Mouse (Mus musculus): Measurements from ENCODE around the gene Sowaha.

DNA sequence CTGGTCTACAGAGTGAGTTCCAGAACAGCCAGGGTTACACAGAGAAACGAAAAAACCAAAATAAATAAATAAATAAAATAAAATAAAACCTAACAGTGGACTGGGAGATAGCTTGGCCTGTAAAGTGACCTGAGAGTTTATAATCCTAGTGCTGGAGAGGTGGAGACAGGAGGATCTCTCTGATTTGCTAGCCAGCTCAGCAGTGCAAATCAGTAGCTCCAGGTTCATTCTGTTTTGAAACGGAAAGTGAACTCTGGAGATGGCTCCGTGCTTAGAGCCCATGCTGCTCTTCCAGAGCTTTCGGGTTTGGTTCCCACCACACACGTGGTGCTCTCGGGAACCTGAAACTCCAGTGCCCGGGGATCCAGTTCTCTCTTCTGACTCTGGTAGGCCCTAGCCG lies 32.1 kb downstream of the Sowaha start:
- TF ChIP-seq GATA1 (IDR thresholded peaks at IDR 0.05; ENCODE audit: borderline replicate concordance, low read length): no peak
- TF ChIP-seq FLI1 (IDR thresholded peaks at IDR 0.05; ENCODE audit: low read length): no peak
